Mouse (Mus musculus): ENCODE data around the gene Trim33.

Gene Trim33

GRCm38 (mm10) chr3:103361150-103361549 lies 82.1 kb downstream of the Trim33 start:
- no peak for DNase-seq (ENCODE audit: low read depth, low spot score)

GRCm38 (mm10) chr3:103364182-103364945 lies 85.3 kb downstream of the Trim33 start:
- no peak for DNase-seq (ENCODE audit: low read depth, low spot score)

- DNase-seq (ENCODE audit: low read depth, low spot score), result peak; percentile 29
These were observed 88.3 kb downstream of the Trim33 start for GRCm38 (mm10) chr3:103367176-103367970.

GRCm38 (mm10) chr3:103368731-103369130 lies 89.6 kb downstream of the Trim33 start:
- DNase-seq (ENCODE audit: low read depth, low spot score), result no peak

- DNase-seq (ENCODE audit: low read depth, low spot score), result peak; percentile 39
These were observed 94.9 kb downstream of the Trim33 start for GRCm38 (mm10) chr3:103374028-103374427.

GRCm38 (mm10) chr3:103375181-103375855 lies 96.2 kb downstream of the Trim33 start:
- DNase-seq (ENCODE audit: low read depth, low spot score), result no peak

- no peak for DNase-seq (ENCODE audit: low read depth, low spot score)
These were observed 98.9 kb downstream of the Trim33 start for GRCm38 (mm10) chr3:103378018-103378417.

- no peak for DNase-seq (ENCODE audit: low read depth, low spot score)
These were observed 100.3 kb downstream of the Trim33 start for GRCm38 (mm10) chr3:103379371-103379770.

- DNase-seq (ENCODE audit: low read depth, low spot score), result no peak
These were observed 101.7 kb downstream of the Trim33 start for GRCm38 (mm10) chr3:103380814-103381213.

- DNase-seq (ENCODE audit: low read depth, low spot score), result no peak
These were observed 102.3 kb downstream of the Trim33 start for GRCm38 (mm10) chr3:103381441-103381840.

GRCm38 (mm10) chr3:103382872-103383567 lies 103.9 kb downstream of the Trim33 start:
- DNase-seq (ENCODE audit: low read depth, low spot score), result peak; percentile 87

GRCm38 (mm10) chr3:103384486-103384885 lies 105.4 kb downstream of the Trim33 start:
- DNase-seq (ENCODE audit: low read depth, low spot score), result no peak

GRCm38 (mm10) chr3:103384949-103385348 lies 105.9 kb downstream of the Trim33 start:
- no peak for DNase-seq (ENCODE audit: low read depth, low spot score)

GRCm38 (mm10) chr3:103385383-103386291 lies 106.5 kb downstream of the Trim33 start:
- DNase-seq (ENCODE audit: low read depth, low spot score), result no peak

GRCm38 (mm10) chr3:103386292-103387031 lies 107.4 kb downstream of the Trim33 start:
- no peak for DNase-seq (ENCODE audit: low read depth, low spot score)

- peak; percentile 46 for DNase-seq (ENCODE audit: low read depth, low spot score)
These were observed 113.6 kb downstream of the Trim33 start for GRCm38 (mm10) chr3:103392613-103393258.

GRCm38 (mm10) chr3:103393283-103394060 lies 114.4 kb downstream of the Trim33 start:
- no peak for DNase-seq (ENCODE audit: low read depth, low spot score)

GRCm38 (mm10) chr3:103394121-103394520 lies 115.0 kb downstream of the Trim33 start:
- no peak for DNase-seq (ENCODE audit: low read depth, low spot score)

- no peak for DNase-seq (ENCODE audit: low read depth, low spot score)
These were observed 118.4 kb downstream of the Trim33 start for GRCm38 (mm10) chr3:103397523-103397922.
